10 mouse cellular contexts compared by ENCODE assay signal in genomic region chr13:110392210-110392609, GRCm38 (mm10). TPM values are rescaled to one million over a fixed set of nuclear protein-coding genes. Genes with fewer than 3 reads are reported as not detected.
DNase-seq lines count a peak whose midpoint lies in the region; ATAC-seq and TF ChIP-seq lines count a peak whose summit lies in the region.
"Had no signal": no experiment of that assay in that cellular context is flagged by ENCODE, and none has a peak within 500 bp of the region (broad histone marks: within the 10 kb centered on the region; RNA-seq: fewer than 3 reads in every experiment).

No protein-coding gene starts in this region.

- H3K27ac ChIP-seq in intestine, embryonic 14.5 days (ENCODE audit: low read depth): no peak overlapping the region
- no peak overlapping the region for H3K27ac ChIP-seq in intestine, embryonic 16.5 days (ENCODE audit: low read length)
- H3K27ac ChIP-seq in layer of hippocampus, adult 2 months: no peak overlapping the region
- H3K27ac ChIP-seq: embryonic facial prominence, embryonic 13.5 days; limb, embryonic 12.5 days had no signal

- no peak overlapping the region for H3K9ac ChIP-seq in intestine, embryonic 14.5 days (ENCODE audit: low read length)
- no peak overlapping the region for H3K9ac ChIP-seq in intestine, embryonic 16.5 days (ENCODE audit: low read depth, low read length)
- H3K9ac ChIP-seq: embryonic facial prominence, embryonic 13.5 days; limb, embryonic 12.5 days had no signal

- H3K27me3 ChIP-seq in intestine, embryonic 14.5 days (replicated peaks; ENCODE audit: control insufficient read depth, insufficient read depth, low read length): no peaks in the 10 kb centered on the region
- H3K27me3 ChIP-seq in intestine, embryonic 16.5 days (replicated peaks; ENCODE audit: control insufficient read depth, insufficient read depth, low read length): no peaks in the 10 kb centered on the region
- H3K27me3 ChIP-seq in C2C12 (ENCODE audit: control insufficient read depth, insufficient read depth, insufficient read length): no peaks in the 10 kb centered on the region
- H3K27me3 ChIP-seq: embryonic facial prominence, embryonic 13.5 days; limb, embryonic 12.5 days had no signal

- H3K9me3 ChIP-seq in intestine, embryonic 14.5 days (ENCODE audit: control insufficient read depth, low read length): no peaks in the 10 kb centered on the region; the same call in none of the 2 replicates
- H3K9me3 ChIP-seq in intestine, embryonic 16.5 days (ENCODE audit: control insufficient read depth, low read length): no peaks in the 10 kb centered on the region
- H3K9me3 ChIP-seq: limb, embryonic 12.5 days had no signal

- no peaks in the 10 kb centered on the region; the same call in 1 of the 2 replicates for H3K4me1 ChIP-seq in intestine, embryonic 14.5 days (replicated peaks; ENCODE audit: control insufficient read depth, insufficient read depth, low read length)
- peaks cover 3% of the 10 kb centered on the region; the same call in 1 of the 2 replicates for H3K4me1 ChIP-seq in intestine, embryonic 16.5 days (ENCODE audit: control insufficient read depth, insufficient read depth, low read length)

- H3K79me3 ChIP-seq in C2C12 (ENCODE audit: low read depth): peaks cover 21% of the 10 kb centered on the region

- no peak overlapping the region for H3ac ChIP-seq in C2C12 (ENCODE audit: control insufficient read depth, insufficient read length, low read depth)

- H3K4me2 ChIP-seq in intestine, embryonic 14.5 days (ENCODE audit: low read length): no peak overlapping the region
- no peak overlapping the region for H3K4me2 ChIP-seq in intestine, embryonic 16.5 days (ENCODE audit: low read depth, low read length)
- H3K4me2 ChIP-seq: embryonic facial prominence, embryonic 13.5 days; limb, embryonic 12.5 days had no signal

- peak; percentile 82 for DNase-seq in intestine, embryonic 14.5 days (ENCODE audit: low spot score)
- DNase-seq in NIH3T3 (ENCODE audit: low read depth): peak; percentile 84
- peak; percentile 81 for DNase-seq in embryo, embryonic 10 days (ENCODE audit: low spot score)
- peak; percentile 65 to 83 for DNase-seq in layer of hippocampus, adult 2 months (ENCODE audit: low spot score in 2 of 2)
- DNase-seq in urinary bladder, postnatal 36 days (ENCODE audit: low spot score in 2 of 2): peak; percentile 33 to 45

- peaks cover 25% of the 10 kb centered on the region for H3K79me2 ChIP-seq in C2C12 (ENCODE audit: control insufficient read depth, insufficient read depth)

- WGBS in intestine, embryonic 14.5 days: 20% methylated on average over 8 of the region's 8 CpGs
- 17% methylated on average over 8 of the region's 8 CpGs for whole genome bisulfite sequencing in intestine, embryonic 16.5 days

- no peak for TF ChIP-seq CTCF in C2C12 (IDR thresholded peaks at IDR 0.05; ENCODE audit: control insufficient read depth, insufficient read depth, insufficient read length)
- TF ChIP-seq CTCF in layer of hippocampus, adult 2 months (conservative IDR thresholded peaks at IDR 0.05): peak; percentile 93

- H3K4me3 ChIP-seq in intestine, embryonic 14.5 days (ENCODE audit: low read depth, low read length): no peak overlapping the region
- no peak overlapping the region for H3K4me3 ChIP-seq in intestine, embryonic 16.5 days (ENCODE audit: low read length)
- H3K4me3 ChIP-seq in C2C12 (ENCODE audit: insufficient read depth, poor library complexity, severe bottlenecking): no peak overlapping the region
- no peak overlapping the region for H3K4me3 ChIP-seq in layer of hippocampus, adult 2 months
- H3K4me3 ChIP-seq: embryonic facial prominence, embryonic 13.5 days; limb, embryonic 12.5 days had no signal

- ATAC-seq in intestine, embryonic 14.5 days (replicated peaks; ENCODE audit: low FRiP score, low TSS enrichment, low read depth): no peak
- no peak for ATAC-seq in intestine, embryonic 16.5 days
- peak; percentile 46; the same call in 1 of the 2 replicates for ATAC-seq in megakaryocyte-erythroid progenitor cell, adult 5-6 weeks (replicated peaks; ENCODE audit: low FRiP score, low TSS enrichment, poor library complexity, severe bottlenecking)

- H3K36me3 ChIP-seq in intestine, embryonic 14.5 days (ENCODE audit: control insufficient read depth, insufficient read depth, low read length): peaks cover 5% of the 10 kb centered on the region
- no peaks in the 10 kb centered on the region for H3K36me3 ChIP-seq in intestine, embryonic 16.5 days (ENCODE audit: control insufficient read depth, insufficient read depth, low read length)
- peaks cover 14% of the 10 kb centered on the region for H3K36me3 ChIP-seq in C2C12 (ENCODE audit: control insufficient read depth, insufficient read depth)
- H3K36me3 ChIP-seq: embryonic facial prominence, embryonic 13.5 days had no signal

TF ChIP-seq in C2C12, 6 proteins besides CTCF, POLR2A, EP300 and RAD21:
- TF ChIP-seq MAX (IDR thresholded peaks at IDR 0.05): no peak
- peak; percentile 56 for TF ChIP-seq USF1 (IDR thresholded peaks at IDR 0.05; ENCODE audit: low read depth)

RNA-seq across cellular contexts. Expression of gene Plk2, which starts 2.6 kb away (rescaled TPM):
- polyA plus RNA-seq in intestine, embryonic 14.5 days (2014; fragmentation: Nextera tagmentation; extraction: Ambion mirVana): 74.4 and 80.1 TPM in 2 replicates
- 56.6 and 61.9 TPM in 2 replicates for polyA plus RNA-seq in intestine, embryonic 16.5 days (2015; fragmentation: Nextera tagmentation; extraction: Ambion mirVana)
- 48.8 TPM for polyA plus RNA-seq in C2C12 (2012; fragmentation: generic; extraction: Trizol)
- total RNA-seq in layer of hippocampus, adult 2 months (2021): 100 to 1,000 TPM; 267 to 268 TPM
- 0.52 and 0.62 TPM in 2 replicates for total RNA-seq in megakaryocyte-erythroid progenitor cell, adult 5-6 weeks (2014; fragmentation: Nextera tagmentation)
- total RNA-seq in megakaryocyte-erythroid progenitor cell, adult 5-6 weeks (2017): 3.6 and 5.3 TPM in 2 replicates

RNA-seq across cellular contexts. Expression of gene Gapt, which starts 35.2 kb away (rescaled TPM):
- 0.23 and 0.49 TPM in 2 replicates for polyA plus RNA-seq in intestine, embryonic 14.5 days (2014; fragmentation: Nextera tagmentation; extraction: Ambion mirVana)
- 0.39 and 0.40 TPM in 2 replicates for polyA plus RNA-seq in intestine, embryonic 16.5 days (2015; fragmentation: Nextera tagmentation; extraction: Ambion mirVana)
- not detected for polyA plus RNA-seq in C2C12 (2012; fragmentation: generic; extraction: Trizol)
- total RNA-seq in layer of hippocampus, adult 2 months (2021): not detected
- 0.31 TPM in 1 of 2 replicates, not detected in the other for total RNA-seq in megakaryocyte-erythroid progenitor cell, adult 5-6 weeks (2014; fragmentation: Nextera tagmentation)
- total RNA-seq in megakaryocyte-erythroid progenitor cell, adult 5-6 weeks (2017): 0.85 and 1.2 TPM in 2 replicates
